Mouse (Mus musculus) liver, adult 2 months (tissue): ENCODE results near the gene Rbms1.

Source experiments
- CTCF ChIP-seq: fragments of 200-500 bp; IDR thresholded peaks from 2 replicates; pipeline ENCODE4 v1.5.1; 2011; ENCODE audit warnings: low read depth, low read length, control low read depth
- POLR2A ChIP-seq: fragments of 200-500 bp; IDR thresholded peaks from 2 replicates; pipeline ENCODE4 v1.6.1; 2011; ENCODE audit warnings: low read length, control low read depth; ENCODE audit not compliant: insufficient read depth; ENCODE audit errors: extremely low read depth

DNA sequence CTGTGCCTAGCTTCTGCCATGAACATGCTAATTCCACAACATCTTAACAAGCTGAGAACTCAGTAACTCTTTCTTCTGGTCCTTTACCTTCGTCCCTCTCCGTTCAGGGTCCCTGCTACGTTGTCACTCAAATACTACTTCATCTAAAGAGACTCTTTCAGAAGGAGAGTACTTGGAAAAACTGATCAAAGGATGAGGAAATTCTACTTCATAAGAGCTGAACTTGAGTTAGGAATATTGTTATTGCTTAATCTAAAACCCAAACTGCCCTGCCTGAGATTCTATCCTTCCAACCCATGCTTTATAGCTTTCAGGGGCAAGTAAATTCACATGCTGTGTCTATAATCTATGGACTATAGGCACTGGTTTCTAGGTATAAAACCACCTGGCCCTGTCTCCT lies 119.4 kb downstream of the Rbms1 start:
- no peak for TF ChIP-seq CTCF
- TF ChIP-seq POLR2A = no peak
